Mouse (Mus musculus): ENCODE measurements around the gene Spns3. TPM values are rescaled to one million over a fixed set of nuclear protein-coding genes. Genes with fewer than 3 reads are reported as not detected.

Gene Spns3
- polyA plus RNA-seq, 1 experiment from 2014 or later, result 0.16 TPM

DNA sequence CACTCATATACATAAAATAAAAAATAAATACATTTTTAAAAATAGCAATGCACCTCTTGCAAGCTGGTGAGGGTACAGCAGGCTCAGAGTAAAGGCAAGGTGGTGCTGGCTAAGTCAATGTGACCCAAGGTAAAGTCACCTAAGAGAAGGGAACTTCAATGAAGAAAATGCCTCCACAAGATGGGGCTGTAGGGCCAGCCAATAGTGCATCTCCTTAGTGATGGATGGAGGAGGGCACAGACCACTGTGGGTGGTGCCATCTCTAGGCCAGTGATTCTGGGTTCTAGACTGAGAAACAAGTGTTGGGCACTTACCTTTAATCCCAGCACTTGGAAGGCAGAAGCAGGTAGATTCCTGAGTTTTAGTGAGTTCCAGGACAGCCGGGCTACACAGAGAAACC, 23.5 kb upstream of the Spns3 start:
- WGBS, result 88% methylated on average over 1 of the region's 1 CpGs
- no peak for DNase-seq (ENCODE audit: low spot score)
- Histone ChIP-seq H3K4me1 (replicated peaks) (peaks cover 25% of the 10 kb centered on the region), H3K27me3 (ENCODE audit: insufficient read depth, poor library complexity, severe bottlenecking) (peaks cover 13% of the 10 kb centered on the region), H3K4me3 (no peak overlapping the region), H3K9me3 (no peaks in the 10 kb centered on the region), H3K36me3 (no peaks in the 10 kb centered on the region), H3K27ac (no peak overlapping the region)

DNA sequence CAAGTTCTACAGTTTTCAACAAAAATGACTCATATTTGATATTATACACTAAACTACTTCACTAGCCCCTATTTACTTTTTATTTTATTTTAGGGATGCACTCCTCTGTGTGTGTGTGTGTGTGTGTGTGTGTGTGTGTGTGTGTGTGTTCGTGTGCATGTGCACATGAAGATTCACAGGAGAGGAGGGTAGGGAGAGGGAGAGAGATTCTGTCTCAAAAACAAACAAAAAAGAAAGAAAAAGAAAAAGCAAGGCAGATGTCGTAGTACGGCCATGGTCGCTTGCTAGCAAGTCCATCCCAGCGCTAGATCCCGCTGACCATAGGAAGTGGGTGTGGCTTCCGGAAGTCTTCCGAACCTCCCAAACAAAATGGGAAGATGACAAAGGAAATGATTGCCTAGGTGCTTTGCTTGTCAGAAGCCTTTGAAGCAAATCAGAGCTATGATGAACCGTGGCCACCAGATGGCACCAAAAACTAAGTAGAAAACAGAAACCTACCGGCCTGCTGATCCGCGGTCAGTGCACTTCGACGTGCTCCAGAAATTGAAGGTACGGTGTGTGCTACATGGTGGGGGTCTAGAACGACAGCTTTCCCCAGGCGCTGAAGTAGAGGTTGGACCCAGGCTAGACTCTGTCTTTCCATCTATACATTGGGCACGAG, 20.1 kb upstream of the Spns3 start:
- peak overlapping the region; percentile 73 for H3K27ac ChIP-seq
- H3K27me3 ChIP-seq (ENCODE audit: insufficient read depth, poor library complexity, severe bottlenecking), result peaks cover 8% of the 10 kb centered on the region; the same call in 1 of the 2 replicates
- H3K4me3 ChIP-seq, result peak overlapping the region; percentile 37
- WGBS, result 6% methylated on average over 18 of the region's 18 CpGs
- DNase-seq (ENCODE audit: low spot score), result peak; percentile 86
- H3K36me3 ChIP-seq, result no peaks in the 10 kb centered on the region
- H3K9me3 ChIP-seq, result no peaks in the 10 kb centered on the region
- H3K4me1 ChIP-seq (replicated peaks), result peaks cover 13% of the 10 kb centered on the region; the same call in 1 of the 2 replicates

DNA sequence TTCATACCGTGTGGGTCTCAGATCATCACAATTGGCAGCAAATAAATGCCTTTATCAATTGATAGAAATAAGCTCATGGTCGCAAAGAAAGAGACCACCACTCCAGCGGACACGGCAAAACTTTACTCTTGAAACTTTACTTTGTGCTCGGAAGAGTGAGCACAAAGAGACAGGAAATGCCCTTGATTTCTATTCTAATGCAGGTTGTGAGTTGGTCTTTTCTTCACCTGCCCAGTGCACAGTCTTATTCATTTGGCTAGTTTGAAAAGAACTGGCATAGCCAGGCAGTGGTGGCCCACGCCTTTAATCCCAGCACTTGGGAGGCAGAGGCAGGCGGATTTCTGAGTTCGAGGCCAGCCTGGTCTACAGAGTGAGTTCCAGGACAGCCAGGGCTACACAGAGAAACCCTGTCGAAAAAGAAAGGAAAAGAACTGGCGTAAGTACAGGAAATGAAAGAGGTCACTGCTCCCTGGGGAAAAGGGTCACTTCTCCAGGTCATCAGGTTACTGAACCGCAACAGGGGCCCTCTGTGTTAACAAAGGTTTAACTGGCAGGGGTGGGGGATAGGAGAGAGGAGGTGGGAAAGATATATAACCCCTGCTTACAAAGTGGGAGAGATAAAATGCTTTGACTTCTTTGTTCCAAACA, 19.5 kb upstream of the Spns3 start:
- no peaks in the 10 kb centered on the region for H3K9me3 ChIP-seq
- DNase-seq (ENCODE audit: low spot score), result no peak
- H3K27me3 ChIP-seq (ENCODE audit: insufficient read depth, poor library complexity, severe bottlenecking), result peaks cover 8% of the 10 kb centered on the region; the same call in 1 of the 2 replicates
- 65% methylated on average over 11 of the region's 11 CpGs for WGBS
- peaks cover 13% of the 10 kb centered on the region; the same call in 1 of the 2 replicates for H3K4me1 ChIP-seq (replicated peaks)
- H3K36me3 ChIP-seq, result no peaks in the 10 kb centered on the region
- no peak overlapping the region for H3K4me3 ChIP-seq
- H3K27ac ChIP-seq, result peak overlapping the region; percentile 73; the same call in 1 of the 2 replicates

DNA sequence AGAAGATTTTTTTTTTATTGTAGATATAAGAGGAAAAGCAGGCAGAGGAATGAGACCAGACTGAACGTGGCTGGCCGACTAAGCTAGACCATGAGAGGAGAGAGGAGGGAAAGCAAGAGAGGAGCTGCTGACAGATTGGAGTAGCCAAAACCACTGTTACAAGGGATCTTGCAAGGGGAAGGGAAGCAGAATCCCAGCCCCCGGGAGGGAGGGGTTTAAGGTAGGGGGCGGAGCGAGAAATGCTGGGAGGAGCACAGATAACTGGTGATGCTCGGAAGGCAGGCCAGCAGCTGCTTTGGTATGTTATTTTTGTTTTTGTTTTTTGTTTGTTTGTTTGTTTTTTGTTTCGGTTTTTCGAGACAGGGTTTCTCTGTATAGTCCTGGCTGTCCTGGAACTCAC, 18.7 kb upstream of the Spns3 start:
- WGBS, result 61% methylated on average over 8 of the region's 8 CpGs
- Histone ChIP-seq H3K4me1 (replicated peaks) (peaks cover 13% of the 10 kb centered on the region; the same call in 1 of the 2 replicates), H3K27me3 (ENCODE audit: insufficient read depth, poor library complexity, severe bottlenecking) (peaks cover 8% of the 10 kb centered on the region; the same call in 1 of the 2 replicates), H3K36me3 (no peaks in the 10 kb centered on the region), H3K27ac (no peak overlapping the region), H3K9me3 (no peaks in the 10 kb centered on the region), H3K4me3 (no peak overlapping the region)
- DNase-seq (ENCODE audit: low spot score), result no peak

DNA sequence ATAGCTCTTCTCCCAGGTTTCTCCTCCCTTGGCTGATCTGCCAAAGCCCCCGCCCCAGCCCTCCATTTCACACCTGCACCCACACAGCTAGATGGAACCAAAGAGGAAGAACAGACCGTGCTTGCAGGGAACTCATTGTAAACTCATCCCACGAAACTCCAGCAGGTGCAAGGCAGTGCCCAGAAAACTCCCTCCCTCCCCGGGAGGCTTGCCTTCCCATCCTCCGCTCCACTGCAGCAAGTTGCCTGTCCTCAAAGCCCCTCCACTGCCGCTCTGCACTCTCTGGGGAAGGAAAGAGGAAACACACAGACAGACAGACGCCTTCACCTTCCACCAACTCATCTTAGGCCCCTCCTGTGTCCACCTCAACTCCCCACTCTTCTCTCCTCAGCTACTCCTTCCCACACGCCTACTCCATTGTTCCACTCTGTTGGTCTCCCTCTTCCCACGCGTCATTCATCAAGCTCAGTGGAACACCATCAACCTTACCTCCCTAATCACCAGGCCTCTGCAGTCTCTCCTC, 16.6 kb upstream of the Spns3 start:
- Histone ChIP-seq H3K27me3 (ENCODE audit: insufficient read depth, poor library complexity, severe bottlenecking) (peaks cover 8% of the 10 kb centered on the region; the same call in 1 of the 2 replicates), H3K9me3 (no peaks in the 10 kb centered on the region), H3K27ac (no peak overlapping the region), H3K4me1 (replicated peaks) (peaks cover 13% of the 10 kb centered on the region; the same call in 1 of the 2 replicates), H3K36me3 (no peaks in the 10 kb centered on the region), H3K4me3 (no peak overlapping the region)
- no peak for DNase-seq (ENCODE audit: low spot score)
- WGBS, result 44% methylated on average over 10 of the region's 10 CpGs

DNA sequence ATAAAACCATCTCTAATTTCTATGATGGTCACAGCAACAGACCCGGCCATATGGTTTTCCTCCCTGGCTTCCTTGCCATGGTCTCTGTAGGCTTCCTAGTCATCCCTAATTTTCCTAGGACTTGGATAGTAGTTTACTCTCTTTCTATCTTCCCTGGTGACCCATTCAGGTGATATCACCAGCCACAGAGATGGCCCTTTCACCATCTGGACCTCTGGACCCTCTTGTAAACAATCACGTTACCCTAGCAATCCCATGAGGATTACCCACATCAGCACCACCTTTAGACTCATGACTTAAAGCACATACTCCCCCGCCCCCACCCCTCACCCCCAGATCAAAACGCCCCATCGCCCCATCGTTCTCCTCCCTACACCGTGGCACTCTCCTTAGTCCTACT, 16.0 kb upstream of the Spns3 start:
- Histone ChIP-seq H3K36me3 (no peaks in the 10 kb centered on the region), H3K9me3 (no peaks in the 10 kb centered on the region), H3K27ac (no peak overlapping the region), H3K4me1 (replicated peaks) (peaks cover 13% of the 10 kb centered on the region; the same call in 1 of the 2 replicates), H3K4me3 (no peak overlapping the region), H3K27me3 (ENCODE audit: insufficient read depth, poor library complexity, severe bottlenecking) (peaks cover 6% of the 10 kb centered on the region; the same call in 1 of the 2 replicates)
- no peak for DNase-seq (ENCODE audit: low spot score)
- WGBS, result 71% methylated on average over 7 of the region's 7 CpGs

DNA sequence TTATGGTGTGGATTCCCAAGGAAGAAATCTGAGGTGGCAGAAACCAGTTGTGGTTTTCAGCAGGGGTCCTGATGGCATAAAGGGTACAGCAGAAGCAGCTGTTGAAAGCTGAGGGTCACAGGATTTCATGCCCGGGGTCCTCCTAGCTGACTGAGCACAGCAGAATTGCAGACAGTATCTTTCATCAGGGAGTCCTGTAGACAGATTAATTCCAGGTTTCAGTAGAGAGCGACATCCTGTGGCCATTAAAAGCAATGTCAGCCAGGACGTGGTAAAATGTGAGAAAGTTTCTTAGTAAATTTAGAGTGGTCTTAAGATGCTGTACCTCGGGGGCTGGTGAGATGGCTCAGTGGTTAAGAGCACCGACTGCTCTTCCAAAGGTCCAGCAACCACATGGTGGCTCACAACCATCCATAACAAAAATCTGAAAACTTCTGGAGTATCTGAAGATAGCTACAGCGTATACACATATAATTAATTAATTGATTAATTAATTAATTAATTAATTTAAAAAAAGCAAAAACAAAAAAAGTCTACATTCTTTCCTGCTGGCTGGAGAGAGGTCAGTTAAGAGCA, 14.0 kb upstream of the Spns3 start:
- H3K9me3 ChIP-seq, result no peaks in the 10 kb centered on the region
- no peaks in the 10 kb centered on the region for H3K27me3 ChIP-seq (ENCODE audit: insufficient read depth, poor library complexity, severe bottlenecking)
- H3K27ac ChIP-seq, result no peak overlapping the region
- DNase-seq (ENCODE audit: low spot score), result peak; percentile 31
- H3K4me3 ChIP-seq, result no peak overlapping the region
- H3K36me3 ChIP-seq, result no peaks in the 10 kb centered on the region
- WGBS, result 26% methylated on average over 6 of the region's 6 CpGs
- peaks cover 6% of the 10 kb centered on the region; the same call in 1 of the 2 replicates for H3K4me1 ChIP-seq (replicated peaks)

DNA sequence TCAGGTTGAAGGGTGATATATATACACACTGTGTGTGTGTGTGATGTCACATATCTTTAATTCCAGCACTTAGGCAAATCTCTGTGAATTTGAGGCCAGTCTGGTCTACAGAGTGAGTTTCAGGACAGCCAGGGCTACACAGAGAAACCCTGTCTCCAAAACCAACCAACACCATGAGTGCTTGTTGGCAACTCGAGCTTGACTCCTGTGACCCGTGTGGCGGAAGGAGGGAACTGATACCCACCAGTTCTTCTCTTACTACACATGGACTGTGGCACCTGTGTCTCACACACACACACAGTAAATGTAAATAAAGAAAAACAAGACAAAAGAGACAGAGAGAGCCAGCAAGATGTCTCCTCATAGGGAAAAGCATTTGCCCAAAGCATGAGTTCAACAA, 10.4 kb upstream of the Spns3 start:
- 75% methylated on average over 3 of the region's 3 CpGs for WGBS
- Histone ChIP-seq H3K27ac (no peak overlapping the region), H3K4me3 (no peak overlapping the region)

DNA sequence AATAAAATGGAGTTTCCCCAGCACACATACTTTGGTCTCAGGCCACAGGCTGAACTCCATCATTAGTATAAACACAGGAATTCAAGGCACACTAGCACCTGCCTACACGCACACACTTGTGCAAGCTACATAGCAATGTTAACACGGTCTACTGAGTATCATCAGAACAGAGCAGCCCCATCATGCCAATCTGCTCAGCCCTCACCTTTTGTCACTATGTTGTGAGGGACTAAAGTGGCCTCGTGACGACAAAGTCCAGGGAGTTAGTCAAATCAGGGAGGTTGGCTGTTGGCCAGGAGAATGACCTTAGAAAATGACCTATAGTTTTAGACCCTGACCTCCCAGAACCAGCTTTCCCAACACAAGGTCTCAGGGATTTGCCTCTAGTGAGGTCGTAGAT, 7.8 kb upstream of the Spns3 start:
- Histone ChIP-seq H3K4me1 (replicated peaks) (no peaks in the 10 kb centered on the region; the same call in 1 of the 2 replicates), H3K4me3 (no peak overlapping the region), H3K36me3 (no peaks in the 10 kb centered on the region), H3K9me3 (no peaks in the 10 kb centered on the region), H3K27ac (no peak overlapping the region), H3K27me3 (ENCODE audit: insufficient read depth, poor library complexity, severe bottlenecking) (no peaks in the 10 kb centered on the region)
- DNase-seq (ENCODE audit: low spot score), result no peak
- WGBS, result 73% methylated on average over 5 of the region's 5 CpGs

More for the DNA sequence above, 10.4 kb upstream of the Spns3 start:
- H3K27me3 ChIP-seq (ENCODE audit: insufficient read depth, poor library complexity, severe bottlenecking), result no peaks in the 10 kb centered on the region
- H3K4me1 ChIP-seq (replicated peaks), result no peaks in the 10 kb centered on the region; the same call in 1 of the 2 replicates
- no peaks in the 10 kb centered on the region for H3K36me3 ChIP-seq
- no peak for DNase-seq (ENCODE audit: low spot score)
- no peaks in the 10 kb centered on the region for H3K9me3 ChIP-seq

DNA sequence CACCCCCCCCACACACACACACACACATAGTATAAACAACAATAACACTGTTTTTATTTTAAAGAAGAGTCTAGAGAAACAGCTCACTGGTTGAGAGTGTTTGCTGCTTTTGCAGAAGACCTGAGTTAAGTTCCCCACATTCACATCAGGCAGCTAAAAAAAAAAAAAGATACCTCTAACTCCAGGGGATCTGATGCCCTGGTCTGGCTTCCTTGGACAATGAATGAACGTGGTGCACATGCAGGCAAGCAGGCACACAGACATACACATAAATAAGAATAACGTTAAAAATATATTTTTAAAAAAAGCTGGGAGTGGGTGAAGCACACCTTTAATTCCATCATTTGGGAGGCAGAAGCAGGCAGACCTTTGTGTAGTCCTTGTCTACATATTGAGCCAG, 6.6 kb upstream of the Spns3 start:
- Histone ChIP-seq H3K27me3 (ENCODE audit: insufficient read depth, poor library complexity, severe bottlenecking) (no peaks in the 10 kb centered on the region), H3K27ac (no peak overlapping the region), H3K36me3 (no peaks in the 10 kb centered on the region), H3K4me1 (replicated peaks) (no peaks in the 10 kb centered on the region; the same call in 1 of the 2 replicates), H3K9me3 (no peaks in the 10 kb centered on the region), H3K4me3 (no peak overlapping the region)
- DNase-seq (ENCODE audit: low spot score), result no peak
- WGBS, result 69% methylated on average over 2 of the region's 2 CpGs

DNA sequence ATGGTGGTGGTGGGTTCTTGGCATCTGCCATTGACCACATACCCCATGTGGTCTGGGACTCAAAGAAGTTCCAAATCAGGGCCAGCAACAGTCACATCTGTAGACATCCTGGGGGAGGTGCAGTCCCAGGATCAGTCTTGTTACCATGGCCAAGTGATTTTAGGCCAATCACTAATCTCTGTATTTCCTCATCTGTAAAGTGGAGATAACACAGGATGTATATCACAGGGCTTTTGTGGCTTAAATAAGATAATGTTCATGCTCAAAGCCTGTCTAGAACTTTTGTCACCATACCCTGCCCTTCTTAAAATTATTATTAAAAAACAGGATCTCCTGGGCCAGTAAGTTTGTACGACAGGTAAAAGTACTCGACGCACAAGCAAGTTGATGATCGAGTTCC, 6.2 kb upstream of the Spns3 start:
- H3K4me1 ChIP-seq (replicated peaks), result no peaks in the 10 kb centered on the region; the same call in 1 of the 2 replicates
- no peak overlapping the region for H3K4me3 ChIP-seq
- H3K27ac ChIP-seq, result no peak overlapping the region
- H3K36me3 ChIP-seq, result no peaks in the 10 kb centered on the region
- H3K27me3 ChIP-seq (ENCODE audit: insufficient read depth, poor library complexity, severe bottlenecking), result no peaks in the 10 kb centered on the region
- H3K9me3 ChIP-seq, result no peaks in the 10 kb centered on the region
- DNase-seq (ENCODE audit: low spot score), result no peak
- WGBS, result 95% methylated on average over 4 of the region's 4 CpGs

DNA sequence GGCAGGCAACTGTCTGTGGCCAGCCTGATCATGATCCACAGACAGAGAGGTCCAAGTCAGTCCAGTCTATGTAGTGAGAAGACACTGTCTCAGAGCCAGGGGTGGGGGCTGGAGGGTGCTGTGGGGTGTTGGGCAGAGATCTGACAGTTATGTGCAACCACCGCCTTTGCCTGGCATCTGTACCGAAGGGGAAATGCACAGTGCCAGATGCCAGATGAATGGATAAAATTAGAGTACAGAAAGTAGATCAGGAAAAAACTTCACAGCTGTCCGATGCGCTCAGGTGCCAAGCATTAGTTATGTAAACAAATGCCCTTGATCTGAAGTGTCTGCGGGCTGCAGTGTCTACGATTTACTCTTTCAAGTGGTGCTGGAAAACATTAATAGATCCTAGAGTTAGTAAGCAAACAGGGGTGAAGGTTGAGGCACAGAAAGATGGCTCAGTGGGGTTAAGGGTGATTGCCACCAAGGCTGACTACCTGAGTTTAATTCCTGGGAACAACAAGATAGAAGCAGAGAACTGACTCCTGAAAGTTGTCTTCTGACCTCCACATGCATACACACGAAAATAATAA, 1.3 kb upstream of the Spns3 start:
- no peaks in the 10 kb centered on the region for H3K36me3 ChIP-seq
- DNase-seq (ENCODE audit: low spot score), result no peak
- H3K27ac ChIP-seq, result no peak overlapping the region
- H3K4me3 ChIP-seq, result no peak overlapping the region
- H3K27me3 ChIP-seq (ENCODE audit: insufficient read depth, poor library complexity, severe bottlenecking), result no peaks in the 10 kb centered on the region; the same call in 1 of the 2 replicates
- H3K4me1 ChIP-seq (replicated peaks), result no peaks in the 10 kb centered on the region
- WGBS, result 87% methylated on average over 7 of the region's 7 CpGs
- H3K9me3 ChIP-seq, result no peaks in the 10 kb centered on the region

Measured in hindbrain, embryonic 10.5 days (tissue).